Mouse (Mus musculus) testis, adult 2 months (tissue): ENCODE measurements at regions not wholly inside any gene's neighbourhood (a gene's known extent, or its start where the extent isn't known, plus 50 kb on each side); places are given as distances from the start of the nearest gene placed in this dataset.

Experiments used
- H3K27ac ChIP-seq: fragments of 200-500 bp; 2 replicates; pipeline ENCODE4 v1.5.1; 2012; ENCODE audit warnings: low read depth, low read length; ENCODE audit not compliant: control insufficient read depth, insufficient read depth
- H3K27me3 ChIP-seq: fragments of 200-500 bp; 2 replicates; pipeline ENCODE4 v1.6.1; 2012; ENCODE audit warnings: mild to moderate bottlenecking, low read length, moderate library complexity; ENCODE audit not compliant: control insufficient read depth, insufficient read depth
- H3K36me3 ChIP-seq: fragments of 200-500 bp; 2 replicates; pipeline ENCODE4 v1.6.1; 2012; ENCODE audit warnings: mild to moderate bottlenecking, low read length; ENCODE audit not compliant: control insufficient read depth, insufficient read depth
- H3K4me1 ChIP-seq: fragments of 200-500 bp; 2 replicates; pipeline ENCODE4 v1.6.1; 2012; ENCODE audit warnings: low read length; ENCODE audit not compliant: control insufficient read depth, insufficient read depth
- H3K4me3 ChIP-seq: fragments of 200-500 bp; 2 replicates; pipeline ENCODE4 v1.5.1; 2012; ENCODE audit warnings: low read depth, mild to moderate bottlenecking, low read length, moderate library complexity, mixed read lengths; ENCODE audit not compliant: control insufficient read depth
- CTCF ChIP-seq: fragments of 200-500 bp; IDR thresholded peaks from 2 replicates; pipeline ENCODE4 v1.5.1; 2012; ENCODE audit warnings: low read depth, mild to moderate bottlenecking, inconsistent platforms, low read length, moderate library complexity; ENCODE audit not compliant: control insufficient read depth, insufficient read depth, insufficient replicate concordance
- POLR2A ChIP-seq: fragments of 200-500 bp; IDR thresholded peaks from 2 replicates; pipeline ENCODE4 v1.6.1; 2012; ENCODE audit warnings: low read depth, mild to moderate bottlenecking, inconsistent platforms, low read length, moderate library complexity; ENCODE audit not compliant: control insufficient read depth

DNA sequence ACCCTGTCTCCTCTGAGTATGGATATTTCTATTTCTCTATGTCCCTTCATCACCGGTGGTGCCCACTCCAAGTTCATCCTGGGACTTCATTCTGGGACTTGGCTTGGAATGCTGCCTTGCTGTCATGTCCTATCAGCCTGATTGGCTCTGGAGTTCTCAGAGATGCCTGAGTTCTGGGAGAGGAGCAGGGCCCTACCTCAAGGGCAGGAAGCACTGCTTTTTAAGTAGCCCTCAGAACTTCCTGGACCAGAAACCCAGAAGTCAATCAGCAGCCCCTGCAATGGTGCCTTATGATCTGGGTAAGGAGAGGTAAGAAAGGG is 228.2 kb upstream of the Zfp703 start:
- Histone ChIP-seq H3K27ac (no peak overlapping the region), H3K4me1 (peaks cover 4% of the 10 kb centered on the region), H3K4me3 (no peak overlapping the region), H3K36me3 (no peaks in the 10 kb centered on the region), H3K27me3 (no peaks in the 10 kb centered on the region)
- TF ChIP-seq CTCF: no peak
- no peak for TF ChIP-seq POLR2A

GRCm38 (mm10) chr8:26750120-26750519 is 227.0 kb upstream of the Zfp703 start:
- H3K27ac ChIP-seq: no peak overlapping the region
- H3K27me3 ChIP-seq: no peaks in the 10 kb centered on the region
- peaks cover 4% of the 10 kb centered on the region for H3K4me1 ChIP-seq
- no peaks in the 10 kb centered on the region for H3K36me3 ChIP-seq
- no peak overlapping the region for H3K4me3 ChIP-seq
- TF ChIP-seq POLR2A (no peak), CTCF (no peak)

DNA sequence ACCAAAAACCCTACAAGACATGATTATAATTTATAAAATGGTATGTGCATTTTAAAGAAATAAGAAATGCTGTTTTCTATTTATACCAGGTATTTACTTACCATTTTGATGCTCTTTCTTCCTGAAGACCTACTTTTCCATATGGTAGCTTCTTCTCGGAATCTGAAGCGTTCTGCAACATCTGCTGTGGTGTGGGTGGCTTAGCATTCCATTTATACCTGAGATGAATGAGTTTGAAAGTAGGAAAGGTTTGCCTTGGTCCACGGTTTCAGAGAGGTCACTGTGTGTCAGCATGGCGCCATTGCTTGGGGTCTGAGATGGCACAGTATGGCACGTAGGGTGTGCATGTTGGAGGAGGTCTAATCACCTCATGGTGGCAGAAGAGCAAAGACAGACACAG is 225.5 kb upstream of the Zfp703 start:
- H3K36me3 ChIP-seq: no peaks in the 10 kb centered on the region
- H3K27ac ChIP-seq: no peak overlapping the region
- no peaks in the 10 kb centered on the region for H3K27me3 ChIP-seq
- TF ChIP-seq POLR2A (no peak), CTCF (no peak)
- H3K4me1 ChIP-seq: peaks cover 4% of the 10 kb centered on the region
- peak overlapping the region; percentile 34; the same call in 1 of the 2 replicates for H3K4me3 ChIP-seq

DNA sequence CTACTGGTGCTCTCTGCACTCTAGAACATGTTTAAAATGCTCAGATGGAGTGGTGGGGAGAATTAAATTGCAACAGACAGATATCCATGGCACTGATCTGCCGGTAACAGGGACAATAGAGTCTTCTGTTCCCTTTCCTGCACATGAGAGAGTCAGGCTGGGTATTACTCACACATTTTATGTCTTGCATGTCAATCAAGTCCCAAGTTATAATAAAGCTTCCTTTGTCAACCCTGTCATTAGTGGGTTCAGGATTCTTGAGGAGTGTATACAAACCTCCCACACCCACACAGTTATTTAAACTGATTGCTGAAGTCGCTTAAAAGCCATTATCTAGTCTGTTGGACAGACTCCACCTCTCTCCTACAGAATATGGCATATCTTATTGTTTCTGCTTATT is 220.7 kb upstream of the Zfp703 start:
- Histone ChIP-seq H3K4me3 (no peak overlapping the region), H3K27me3 (no peaks in the 10 kb centered on the region), H3K36me3 (no peaks in the 10 kb centered on the region), H3K27ac (no peak overlapping the region), H3K4me1 (no peaks in the 10 kb centered on the region)
- TF ChIP-seq POLR2A (no peak), CTCF (no peak)

DNA sequence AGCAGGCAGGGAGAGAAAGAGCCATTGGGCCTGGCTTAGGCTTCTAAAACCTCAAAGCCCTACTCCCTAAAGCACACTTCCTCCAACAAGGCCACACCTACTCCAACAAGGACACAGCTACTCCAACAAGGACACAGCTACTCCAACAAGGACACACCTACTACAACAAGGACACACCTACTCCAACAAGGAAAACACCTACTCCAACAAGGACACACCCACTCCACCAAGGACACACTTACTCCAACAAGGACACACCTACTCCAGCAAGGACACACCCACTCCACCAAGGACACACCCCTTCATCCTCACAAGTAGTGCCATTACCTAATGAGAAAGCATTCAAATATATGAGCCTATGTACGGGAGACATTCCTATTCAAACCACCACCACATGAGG is 216.4 kb upstream of the Zfp703 start:
- no peaks in the 10 kb centered on the region for H3K4me1 ChIP-seq
- no peak overlapping the region for H3K4me3 ChIP-seq
- TF ChIP-seq CTCF (no peak), POLR2A (no peak)
- no peak overlapping the region for H3K27ac ChIP-seq
- H3K27me3 ChIP-seq: no peaks in the 10 kb centered on the region
- no peaks in the 10 kb centered on the region for H3K36me3 ChIP-seq

DNA sequence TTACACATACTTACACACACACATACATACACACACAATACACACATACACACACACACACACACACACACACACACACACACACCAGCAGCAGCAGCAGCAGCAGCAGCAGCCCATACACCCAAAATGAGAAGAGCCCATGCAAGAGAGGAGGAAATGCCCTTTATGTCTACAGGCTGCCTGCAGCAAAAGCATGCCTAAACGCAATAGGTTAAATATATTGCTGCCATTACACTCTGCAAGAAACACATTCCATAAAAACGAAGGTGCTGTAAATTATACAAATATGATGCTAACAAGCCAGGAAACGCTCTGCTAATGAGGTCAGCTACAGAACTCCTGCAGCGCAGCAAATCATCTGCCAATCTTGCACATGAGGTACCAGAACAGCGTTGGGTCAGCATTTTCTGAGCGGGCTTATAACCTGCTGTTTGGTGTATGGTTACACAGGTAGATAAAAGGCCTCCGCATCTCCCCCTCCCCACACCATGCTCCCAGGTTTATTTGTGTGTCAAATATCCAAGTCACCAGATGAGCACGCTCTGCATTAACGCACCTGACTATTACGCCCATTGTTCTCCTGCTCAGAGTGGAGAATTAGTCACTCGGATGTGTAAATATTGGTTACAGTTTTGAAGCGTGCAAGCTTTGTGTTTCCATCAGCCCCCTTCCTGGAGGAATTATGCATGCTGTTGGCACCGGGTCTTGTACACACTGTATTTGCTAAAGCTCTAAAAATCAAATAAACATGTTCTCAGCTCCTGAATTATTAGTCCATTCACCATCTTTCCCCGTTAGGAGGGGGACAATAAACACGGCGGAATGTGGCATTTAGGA is 214.0 kb upstream of the Zfp703 start:
- Histone ChIP-seq H3K36me3 (no peaks in the 10 kb centered on the region), H3K4me3 (no peak overlapping the region), H3K4me1 (no peaks in the 10 kb centered on the region), H3K27ac (no peak overlapping the region), H3K27me3 (no peaks in the 10 kb centered on the region)
- no peak for TF ChIP-seq POLR2A
- no peak for TF ChIP-seq CTCF

DNA sequence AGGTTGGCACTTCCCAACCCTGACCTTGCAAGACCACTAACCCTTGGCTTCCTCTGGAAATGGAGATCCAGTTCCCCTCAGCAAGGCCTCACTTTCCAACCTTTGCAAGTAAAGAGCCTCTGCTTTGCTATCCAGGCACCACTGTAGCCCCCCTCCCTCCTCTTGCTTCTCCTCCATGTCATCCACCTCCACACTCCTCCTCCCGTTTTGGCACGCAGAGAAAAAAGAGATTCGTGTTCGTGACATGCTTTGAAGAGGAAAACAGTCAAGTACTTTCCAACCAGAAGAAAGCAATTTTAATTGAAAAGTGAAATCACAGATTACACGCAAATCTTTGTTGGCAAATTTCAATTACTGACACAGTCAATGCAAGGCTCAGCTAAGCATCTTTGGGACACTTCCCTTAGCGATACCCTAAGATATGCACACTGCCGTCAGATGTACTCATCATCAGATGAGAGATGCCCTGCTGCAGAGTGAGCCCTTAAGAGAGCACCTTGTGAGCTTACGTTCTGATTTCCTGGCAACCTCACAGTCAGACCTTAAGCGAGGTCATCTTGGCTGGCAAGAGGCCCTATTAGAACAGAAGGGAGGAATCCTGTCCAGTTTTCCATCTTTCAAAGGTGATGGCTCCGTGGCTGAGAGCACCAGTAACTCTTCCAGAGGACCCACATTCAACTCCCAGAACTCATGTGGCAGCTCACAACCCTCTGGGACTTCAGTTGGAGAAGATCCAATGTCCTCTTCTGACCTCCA is 208.5 kb upstream of the Zfp703 start:
- TF ChIP-seq CTCF: no peak
- TF ChIP-seq POLR2A: no peak
- H3K4me3 ChIP-seq: no peak overlapping the region
- no peaks in the 10 kb centered on the region for H3K36me3 ChIP-seq
- H3K27ac ChIP-seq: no peak overlapping the region
- no peaks in the 10 kb centered on the region for H3K27me3 ChIP-seq
- H3K4me1 ChIP-seq: no peaks in the 10 kb centered on the region
